Mouse (Mus musculus) kidney, postnatal 4 days (tissue): Measurements from ENCODE around the gene Hoxd3.
A peak's percentile ranks its signal among the peaks of the same experiment; 100 is the strongest.

Experiments
- DNase-seq, 2 experiments: peaks; one replicate each; pipeline ENCODE4 v3.0.0; 2021; ENCODE audit warnings: mixed read lengths in 2 of 2

Hoxd3 gene

GRCm38 (mm10) chr2:74711721-74712621 lies at the start of gene Hoxd3, which contains the start of gene Hoxd4:
Gene Hoxd3 (plus strand): TSS chr2:74711927.
Gene Hoxd4 (plus strand): TSS chr2:74711929.
- DNase-seq: peak; percentile 80 to 88

GRCm38 (mm10) chr2:74663291-74663925 lies 48.3 kb upstream of the Hoxd3 start:
- peak; percentile 81 to 86 for DNase-seq

- peak in 1 of 2 experiments; percentile 9 for DNase-seq
These were observed 45.3 kb upstream of the Hoxd3 start for GRCm38 (mm10) chr2:74666411-74666810.

- peak in 1 of 2 experiments; percentile 53 for DNase-seq
These were observed 44.4 kb upstream of the Hoxd3 start for GRCm38 (mm10) chr2:74667191-74667841.

GRCm38 (mm10) chr2:74667842-74668357 lies 43.8 kb upstream of the Hoxd3 start, which contains the start of gene Hoxd13:
Gene Hoxd13 (plus strand): TSS chr2:74668310.
- DNase-seq: peak; percentile 45 to 63

GRCm38 (mm10) chr2:74668370-74669229 lies 43.1 kb upstream of the Hoxd3 start:
- DNase-seq: peak; percentile 54 to 66

GRCm38 (mm10) chr2:74669230-74669578 lies 42.5 kb upstream of the Hoxd3 start:
- DNase-seq: peak in 1 of 2 experiments; percentile 19

- peak in 1 of 2 experiments; percentile 36 for DNase-seq
These were observed 42.0 kb upstream of the Hoxd3 start for GRCm38 (mm10) chr2:74669650-74670235.

- no peak for DNase-seq
These were observed 41.0 kb upstream of the Hoxd3 start for GRCm38 (mm10) chr2:74670632-74671188.

GRCm38 (mm10) chr2:74671847-74672246 lies 39.9 kb upstream of the Hoxd3 start:
- DNase-seq: peak in 1 of 2 experiments; percentile 10

- peak; percentile 85 to 90 for DNase-seq
These were observed 39.0 kb upstream of the Hoxd3 start for GRCm38 (mm10) chr2:74672481-74673362.

GRCm38 (mm10) chr2:74673835-74674425 lies 37.8 kb upstream of the Hoxd3 start:
- peak in 1 of 2 experiments; percentile 20 for DNase-seq

GRCm38 (mm10) chr2:74674881-74675665 lies 36.7 kb upstream of the Hoxd3 start, which contains the start of gene Hoxd12:
Gene Hoxd12 (plus strand): TSS chr2:74675013.
- peak; percentile 49 to 60 for DNase-seq

- DNase-seq: peak in 1 of 2 experiments; percentile 43
These were observed 36.0 kb upstream of the Hoxd3 start for GRCm38 (mm10) chr2:74675666-74676282.

GRCm38 (mm10) chr2:74676376-74677052 lies 35.2 kb upstream of the Hoxd3 start:
- peak in 1 of 2 experiments; percentile 20 for DNase-seq

GRCm38 (mm10) chr2:74677106-74677505 lies 34.6 kb upstream of the Hoxd3 start:
- DNase-seq: peak in 1 of 2 experiments; percentile 11

- peak; percentile 48 to 61 for DNase-seq
These were observed 32.7 kb upstream of the Hoxd3 start, which contains the start of gene Hoxd11 for GRCm38 (mm10) chr2:74678891-74679595. Gene Hoxd11 (plus strand): TSS chr2:74679557.
